Mouse (Mus musculus): ENCODE data around the gene Pcnp.

GRCm38 (mm10) chr16:56029661-56030082 lies at the start of gene Pcnp:
- TF ChIP-seq CTCF (IDR thresholded peaks at IDR 0.05; ENCODE audit: low read depth) (no peak), EP300 (IDR thresholded peaks at IDR 0.05; ENCODE audit: low read depth) (peak; percentile 84; the same call in 1 of the 2 replicates)

All from heart, postnatal 0 days (tissue).